Mouse (Mus musculus): ENCODE measurements around the gene Olfr390.

Olfr390 gene
- long read RNA-seq, experiment 1 = 0 reads
- long read RNA-seq, experiment 2 = 0 reads

GRCm38 (mm10) chr11:73782664-73783063 lies at the start of gene Olfr390:
Gene Olfr390 (plus strand): TSS chr11:73782964.
- intact Hi-C loops (cut with DNase I) = no loop called here

DNA sequence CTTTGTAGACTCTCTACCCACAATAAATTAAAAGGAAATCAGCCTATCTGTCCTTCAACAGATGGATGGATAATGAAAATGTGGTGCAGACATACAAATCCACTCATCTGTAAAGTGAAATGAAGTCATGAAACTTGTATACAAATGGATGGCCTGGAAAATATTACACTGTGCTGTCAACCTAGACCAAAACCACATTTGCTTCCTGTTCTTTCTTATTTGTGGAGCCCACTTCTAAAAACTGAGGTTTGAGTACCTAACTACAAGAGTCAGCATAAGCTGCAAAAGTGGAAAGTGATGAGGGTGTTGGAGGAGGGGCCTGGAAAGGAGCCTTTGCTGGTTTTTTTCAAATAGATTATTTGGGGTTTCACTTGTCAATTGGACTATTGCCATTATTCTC lies 23.6 kb upstream of the Olfr390 start:
- intact Hi-C loops (cut with DNase I) = no loop called here

DNA sequence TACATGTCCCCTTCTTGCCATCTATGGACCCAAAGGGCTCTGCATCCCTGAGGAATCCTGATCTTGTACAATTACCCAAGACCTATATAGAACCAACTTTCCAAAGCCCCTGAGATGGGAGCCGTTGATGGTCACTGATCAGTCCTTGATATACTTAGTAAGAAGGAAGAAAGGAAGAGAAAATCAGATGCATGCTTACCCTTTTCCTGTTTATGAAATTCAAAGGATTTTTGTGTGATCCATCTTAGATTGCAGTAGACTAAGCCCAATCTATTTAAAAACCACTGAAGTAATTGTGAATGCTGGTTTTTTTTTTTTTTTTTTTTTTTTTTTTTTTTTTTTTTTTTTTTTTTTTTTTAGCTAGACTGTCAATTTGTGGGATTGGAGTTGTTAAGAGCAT lies 2.2 kb upstream of the Olfr390 start, which contains the start of gene Olfr389:
Gene Olfr389, minus strand, starts transcription at position 101 of the 400 bp plus-strand sequence.
- intact Hi-C loops (cut with DNase I) = no loop called here

- intact Hi-C loops (cut with DNase I) = no loop called here
Observed at GRCm38 (mm10) chr11:73802952-73803351, 20.2 kb downstream of the Olfr390 start, which contains the start of gene Olfr391-ps. Gene Olfr391-ps (minus strand): TSS chr11:73803052.

GRCm38 (mm10) chr11:73816949-73817348 lies 34.2 kb downstream of the Olfr390 start, which contains the start of gene Olfr392:
Gene Olfr392 (minus strand): TSS chr11:73817049.
- intact Hi-C loops (cut with DNase I) = no loop called here
